8 mouse cellular contexts compared by ENCODE assay signal in genomic region chr4:123750152-123750651, GRCm38 (mm10). TPM values are rescaled to one million over a fixed set of nuclear protein-coding genes. Genes with fewer than 3 reads are reported as not detected.
DNase-seq lines count a peak whose midpoint lies in the region; ATAC-seq lines count a peak whose summit lies in the region.

TSS of gene Akirin1 (minus strand) at chr4:123750345.

- peak within 1 kb of the TSS; percentile 86 for H3K27ac ChIP-seq in brown adipose tissue, adult 24 weeks (replicated peaks; ENCODE audit: low read depth, low read length)
- peak within 1 kb of the TSS; percentile 89 for H3K27ac ChIP-seq in heart, embryonic 14.5 days (replicated peaks in 1 of 2; ENCODE audit: control insufficient read depth in 1 of 2, insufficient read depth in 1 of 2, low read depth in 2 of 2, low read length in 2 of 2)
- peak within 1 kb of the TSS; percentile 86 for H3K27ac ChIP-seq in liver, embryonic 13.5 days
- peak within 1 kb of the TSS; percentile 77 for H3K27ac ChIP-seq in stomach, embryonic 16.5 days (ENCODE audit: low read length)

- no peaks in the 10 kb centered on the region for H3K36me3 ChIP-seq in heart, embryonic 14.5 days (ENCODE audit: control insufficient read depth, insufficient read depth, low read length)
- no peaks in the 10 kb centered on the region for H3K36me3 ChIP-seq in liver, embryonic 13.5 days
- no peaks in the 10 kb centered on the region for H3K36me3 ChIP-seq in stomach, embryonic 16.5 days (ENCODE audit: control insufficient read depth, insufficient read depth, low read length)

- ATAC-seq in heart, embryonic 14.5 days (ENCODE audit: insufficient number of reproducible peaks, insufficient read depth, low FRiP score, low read depth), result peak; percentile 99
- peak; percentile 96 for ATAC-seq in liver, embryonic 13.5 days (ENCODE audit: low read depth)
- ATAC-seq in stomach, embryonic 16.5 days (ENCODE audit: insufficient read depth, low FRiP score), result peak; percentile 99

- H3K4me3 ChIP-seq in brown adipose tissue, adult 24 weeks (ENCODE audit: insufficient read depth, low read depth, low read length), result peak within 1 kb of the TSS; percentile 99
- H3K4me3 ChIP-seq in heart, embryonic 14.5 days (ENCODE audit: control insufficient read depth in 1 of 2, insufficient read depth in 1 of 2, low read depth in 1 of 2, low read length in 2 of 2), result peak within 1 kb of the TSS; percentile 80 to 98
- peak within 1 kb of the TSS; percentile 98 for H3K4me3 ChIP-seq in liver, embryonic 13.5 days (replicated peaks)
- peak within 1 kb of the TSS; percentile 80 for H3K4me3 ChIP-seq in stomach, embryonic 16.5 days (replicated peaks; ENCODE audit: low read length)

- DNase-seq in CD4-positive, CD25-positive, alpha-beta regulatory T cell, adult 2 months (ENCODE audit: low read depth, low spot score), result peak; percentile 99
- peak; percentile 72 for DNase-seq in fibroblast of lung, adult 2 months (ENCODE audit: low read depth)
- DNase-seq in kidney, postnatal 14 days, result peak; percentile 99
- peak; percentile 95 for DNase-seq in liver, embryonic 13.5 days
- DNase-seq in neural tube, embryonic 10.5 days (ENCODE audit: extremely low spot score, low spot score), result peak; percentile 99

- H3K4me1 ChIP-seq in brown adipose tissue, adult 24 weeks (ENCODE audit: control insufficient read depth, insufficient read depth, insufficient read length, low read length), result peaks cover 7% of the 10 kb centered on the region; the same call in 1 of the 2 replicates
- H3K4me1 ChIP-seq in heart, embryonic 14.5 days (ENCODE audit: control insufficient read depth in 2 of 2, insufficient read depth in 2 of 2, low read length in 2 of 2), result peaks cover 2 to 21% of the 10 kb centered on the region in 2 experiments; a peak in 2 of 4 replicates
- peaks cover 32% of the 10 kb centered on the region for H3K4me1 ChIP-seq in liver, embryonic 13.5 days (replicated peaks)
- H3K4me1 ChIP-seq in stomach, embryonic 16.5 days (ENCODE audit: control insufficient read depth, insufficient read depth, low read length), result peaks cover 15% of the 10 kb centered on the region

- WGBS in heart, embryonic 14.5 days, result 1% methylated on average over 33 of the region's 46 CpGs
- WGBS in liver, embryonic 13.5 days (ENCODE audit: insufficient replicate concordance), result under 1% methylated on average over 46 of the region's 46 CpGs
- WGBS in stomach, embryonic 16.5 days, result under 1% methylated on average over 46 of the region's 46 CpGs

- peak within 1 kb of the TSS; percentile 89 for H3K4me2 ChIP-seq in heart, embryonic 14.5 days (ENCODE audit: low read length)
- peak within 1 kb of the TSS; percentile 97 for H3K4me2 ChIP-seq in liver, embryonic 13.5 days
- peak within 1 kb of the TSS; percentile 84 for H3K4me2 ChIP-seq in stomach, embryonic 16.5 days (ENCODE audit: low read depth, low read length)

- peak within 1 kb of the TSS; percentile 91 for H3K9ac ChIP-seq in heart, embryonic 14.5 days (ENCODE audit: low read length)
- peak within 1 kb of the TSS; percentile 95 for H3K9ac ChIP-seq in liver, embryonic 13.5 days
- H3K9ac ChIP-seq in stomach, embryonic 16.5 days (ENCODE audit: low read length), result peak within 1 kb of the TSS; percentile 88

- H3K27me3 ChIP-seq in heart, embryonic 14.5 days (ENCODE audit: control insufficient read depth, insufficient read depth, low read length), result no peaks in the 10 kb centered on the region
- peaks cover 7% of the 10 kb centered on the region; the same call in 1 of the 2 replicates for H3K27me3 ChIP-seq in liver, embryonic 13.5 days
- no peaks in the 10 kb centered on the region for H3K27me3 ChIP-seq in stomach, embryonic 16.5 days (ENCODE audit: control insufficient read depth, insufficient read depth, low read length)

- no peaks in the 10 kb centered on the region for H3K9me3 ChIP-seq in heart, embryonic 14.5 days (ENCODE audit: control insufficient read depth, low read length)
- H3K9me3 ChIP-seq in liver, embryonic 13.5 days (replicated peaks), result no peaks in the 10 kb centered on the region
- H3K9me3 ChIP-seq in stomach, embryonic 16.5 days (replicated peaks; ENCODE audit: control insufficient read depth, low read length), result no peaks in the 10 kb centered on the region

RNA-seq across cellular contexts. Expression of gene Akirin1, which starts in this region (rescaled TPM):
- polyA plus RNA-seq in brown adipose tissue, adult 24 weeks (2012; ENCODE audit: insufficient read depth, insufficient read length, missing spikeins), result 41.9 and 46.0 TPM in 2 replicates
- polyA plus RNA-seq in heart, embryonic 14.5 days (2014; fragmentation: Nextera tagmentation; extraction: Ambion mirVana), result 57.3 and 58.2 TPM in 2 replicates
- 28.3 and 31.7 TPM in 2 replicates for polyA plus RNA-seq in liver, embryonic 13.5 days (2015; fragmentation: Nextera tagmentation; extraction: Ambion mirVana)
- 36.5 and 37.2 TPM in 2 replicates for polyA plus RNA-seq in stomach, embryonic 16.5 days (2015; fragmentation: Nextera tagmentation; extraction: Ambion mirVana)

Comparison
In these comparisons a context has a peak if more than half of its experiments do, and no peak if none do; other contexts are left out.
1. Peak in every context shown above with its lines: DNase-seq, ATAC-seq, H3K4me3 ChIP-seq and H3K27ac ChIP-seq.